Mouse (Mus musculus): ENCODE results near the gene Adam15. TPM values are rescaled to one million over a fixed set of nuclear protein-coding genes. Genes with fewer than 3 reads are reported as not detected.

The Adam15 gene
- total RNA-seq, 2 experiments from 2014 or later = 56.3 to 87.6 TPM

- DNase-seq (ENCODE audit: low spot score in 2 of 2) = no peak
Measured at GRCm38 (mm10) chr3:89355512-89355902, 5.7 kb upstream of the Adam15 start.

- DNase-seq (ENCODE audit: low spot score in 2 of 2) = peak; percentile 90 to 94
Measured at GRCm38 (mm10) chr3:89354816-89355511, 5.2 kb upstream of the Adam15 start.

DNA sequence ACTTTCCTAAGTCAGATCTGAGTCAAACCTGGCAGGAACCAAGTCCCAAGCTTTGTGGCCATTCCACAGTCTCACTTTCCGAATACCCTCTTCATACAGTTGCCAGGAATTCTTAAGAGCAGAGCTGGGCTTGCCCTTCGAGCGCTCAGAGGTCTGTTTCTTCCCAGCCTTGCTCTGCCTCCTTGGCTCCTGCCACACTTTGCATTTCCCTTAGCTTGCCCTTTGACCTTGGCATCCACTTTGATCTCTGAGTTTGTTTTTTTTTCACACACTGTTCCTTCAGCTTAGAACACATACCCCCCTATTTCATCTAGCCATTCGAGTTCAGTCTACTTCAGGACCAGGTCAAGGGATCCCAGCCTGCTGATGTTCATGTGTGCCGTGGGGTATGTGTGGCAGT lies 1.5 kb upstream of the Adam15 start:
- no peak for DNase-seq (ENCODE audit: low spot score in 2 of 2)

DNA sequence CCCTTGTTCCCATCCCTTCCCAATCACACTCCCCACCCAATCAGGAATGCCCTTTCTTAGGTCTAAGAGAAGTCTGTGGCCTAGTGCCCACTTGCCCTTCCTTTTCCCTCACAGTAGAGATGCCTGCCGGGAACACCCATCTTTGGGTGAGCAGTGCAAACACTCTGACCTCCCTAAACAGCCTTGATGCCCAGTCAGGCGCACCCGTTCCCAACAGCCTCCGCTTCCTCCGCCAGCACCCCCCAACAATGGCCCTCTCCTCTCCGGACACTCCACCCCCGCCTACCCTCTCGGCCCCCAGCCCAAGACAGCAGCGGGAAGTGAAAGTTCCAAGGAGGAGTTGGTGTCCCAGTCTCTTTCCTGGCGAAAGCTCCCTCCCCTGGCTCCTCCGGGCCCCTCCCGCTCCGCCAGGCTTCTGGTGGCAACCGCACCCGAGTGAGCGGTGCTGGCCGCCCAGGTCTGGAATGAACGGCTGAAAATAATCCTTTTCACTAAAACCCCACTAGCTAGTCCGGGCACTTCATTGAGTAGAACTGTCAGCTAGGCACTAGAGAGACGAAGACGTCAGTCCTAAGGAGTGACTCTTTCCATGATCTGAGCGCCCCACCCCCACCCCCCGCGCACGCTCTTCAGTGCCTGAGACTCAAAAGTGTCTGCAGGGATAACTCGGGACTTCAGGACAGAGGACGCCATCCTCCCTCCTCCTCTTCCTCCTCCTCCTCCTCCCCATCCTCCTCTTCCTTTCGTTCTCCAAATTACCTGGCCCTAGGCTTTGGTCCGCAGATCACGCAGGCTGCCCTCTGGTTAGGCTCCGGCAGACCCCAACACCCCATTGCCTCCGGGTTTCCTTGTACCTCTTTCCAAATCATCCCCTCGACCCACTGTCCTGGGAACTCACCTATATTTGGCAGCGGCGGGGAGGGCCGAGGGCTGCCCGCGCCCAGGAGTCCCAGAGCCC lies 606 bp downstream of the Adam15 start:
- DNase-seq (ENCODE audit: low spot score in 2 of 2) = peak; percentile 50 to 59

DNA sequence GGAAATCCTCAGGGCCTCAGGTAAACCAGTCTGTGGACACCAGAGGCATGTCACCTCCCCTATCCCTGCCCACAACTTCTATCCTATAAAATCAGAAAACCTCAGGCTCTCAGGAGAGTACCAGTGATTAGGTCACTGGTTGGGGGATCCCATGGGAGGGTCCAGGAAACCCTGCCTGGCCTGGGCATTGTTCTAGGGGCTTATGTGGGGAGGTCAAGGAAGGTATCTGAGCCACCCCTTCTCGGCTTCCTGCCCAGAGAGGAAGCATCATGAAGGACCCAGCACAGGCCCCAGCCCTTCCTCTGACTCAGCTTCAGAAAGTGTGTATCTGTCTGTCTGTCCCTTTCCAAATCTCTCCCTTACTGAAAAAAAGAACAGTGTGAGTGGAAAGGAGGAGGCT lies 1.9 kb downstream of the Adam15 start:
- DNase-seq (ENCODE audit: low spot score in 2 of 2) = no peak

DNA sequence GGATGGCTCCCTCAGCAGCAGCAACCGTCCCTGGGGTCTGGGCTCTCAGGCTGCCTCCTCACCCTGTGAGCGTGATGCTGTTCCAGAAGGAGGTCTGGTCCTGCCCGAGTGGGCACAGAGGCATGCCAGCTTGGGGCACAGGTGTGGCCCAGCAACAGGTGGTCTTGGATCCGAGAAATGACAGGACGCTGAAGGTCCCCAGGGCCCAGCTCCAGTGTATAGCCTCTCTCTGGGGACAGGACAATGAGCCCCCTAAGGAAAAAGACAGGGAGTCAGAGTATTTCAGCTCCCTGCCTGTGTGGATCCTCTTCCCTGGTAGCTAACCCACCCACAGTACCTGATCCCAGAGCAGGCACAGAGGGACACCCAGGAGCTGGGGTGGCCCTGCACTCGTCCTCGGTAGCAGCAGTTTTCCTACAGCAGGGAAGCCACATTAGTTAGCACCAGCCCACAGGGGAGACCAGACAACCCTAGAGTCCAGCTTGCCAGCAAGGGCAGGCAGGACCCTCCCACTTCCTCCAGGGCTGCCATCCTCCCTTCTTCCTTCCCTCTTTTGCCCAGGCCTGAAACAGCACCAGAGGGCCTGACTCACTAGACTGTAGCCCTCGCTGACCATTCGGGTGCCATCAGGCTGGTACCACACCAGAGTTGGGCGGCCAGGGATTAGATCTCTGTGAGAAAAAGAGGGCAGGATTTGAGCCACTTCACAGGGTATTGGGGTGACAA lies 2.8 kb downstream of the Adam15 start:
- DNase-seq (ENCODE audit: low spot score in 2 of 2) = no peak

GRCm38 (mm10) chr3:89343279-89343678 lies 6.5 kb downstream of the Adam15 start:
- no peak for DNase-seq (ENCODE audit: low spot score in 2 of 2)

- no peak for DNase-seq (ENCODE audit: low spot score in 2 of 2)
Measured at GRCm38 (mm10) chr3:89341794-89342193, 8.0 kb downstream of the Adam15 start.

GRCm38 (mm10) chr3:89340465-89340864 lies 9.3 kb downstream of the Adam15 start:
- peak; percentile 77 to 79 for DNase-seq (ENCODE audit: low spot score in 2 of 2)

DNA sequence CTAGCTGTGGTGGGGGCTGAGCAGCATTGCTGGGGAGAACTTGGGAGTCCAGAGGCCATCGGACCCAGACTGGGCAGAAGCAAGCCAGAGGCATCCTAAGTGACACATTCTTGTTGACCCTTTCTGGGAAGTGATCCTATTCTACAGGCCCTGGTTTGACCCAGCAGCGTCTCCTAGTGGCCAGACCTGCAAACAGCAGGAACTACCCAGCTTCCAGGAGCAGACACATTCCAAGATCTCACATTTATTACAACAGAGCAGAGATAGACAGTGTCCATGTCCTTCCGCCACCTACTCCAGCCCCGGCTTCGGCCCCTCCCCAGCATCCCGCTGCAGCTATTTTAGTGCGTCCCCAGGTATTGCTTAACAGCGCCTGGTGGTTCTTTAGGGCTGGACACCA lies 10.4 kb downstream of the Adam15 start:
- DNase-seq (ENCODE audit: low spot score in 2 of 2) = peak; percentile 65 to 69

GRCm38 (mm10) chr3:89337721-89338578 lies 11.8 kb downstream of the Adam15 start, which contains the start of gene Efna4:
Gene Efna4 (minus strand): TSS chr3:89338028.
- peak in 1 of 2 experiments; percentile 39 for DNase-seq (ENCODE audit: low spot score in 2 of 2)

DNA sequence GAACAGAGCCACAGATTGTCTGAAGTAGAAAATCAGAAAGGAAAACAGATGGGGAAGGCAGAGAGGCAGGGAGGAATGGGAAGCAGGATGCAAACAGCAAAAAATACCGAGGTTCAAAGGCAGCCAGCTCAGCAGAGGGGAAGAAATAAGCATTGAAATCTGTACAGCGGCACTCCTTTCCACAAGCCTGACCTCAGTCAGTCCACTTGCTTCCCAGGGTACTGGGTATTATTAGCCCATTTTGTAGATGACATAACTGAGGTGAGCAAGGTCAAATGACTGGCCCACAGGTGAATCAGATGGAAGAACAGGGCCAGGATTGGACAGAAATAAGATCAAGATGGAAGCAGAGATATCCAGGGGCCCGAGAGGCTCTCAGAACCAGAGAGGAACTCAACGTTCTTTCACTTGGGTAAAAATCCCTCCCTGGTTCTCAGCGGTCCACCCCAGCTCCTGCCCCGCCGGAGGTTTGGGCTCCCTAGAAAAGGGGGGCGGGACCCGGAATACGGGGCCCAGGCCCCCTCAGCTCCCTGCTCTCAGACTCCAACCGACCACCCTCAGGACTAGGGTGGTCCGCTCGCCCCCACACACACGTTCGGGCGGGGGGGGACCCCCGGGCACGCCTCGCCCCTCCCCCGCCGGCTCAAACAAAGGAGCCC lies 12.6 kb downstream of the Adam15 start:
- DNase-seq (ENCODE audit: low spot score in 2 of 2) = no peak

- no peak for DNase-seq (ENCODE audit: low spot score in 2 of 2)
Measured at GRCm38 (mm10) chr3:89336529-89336928, 13.3 kb downstream of the Adam15 start.

- DNase-seq (ENCODE audit: low spot score in 2 of 2) = no peak
Measured at GRCm38 (mm10) chr3:89333053-89333452, 16.7 kb downstream of the Adam15 start.

- DNase-seq (ENCODE audit: low spot score in 2 of 2) = no peak
Measured at GRCm38 (mm10) chr3:89332476-89332875, 17.3 kb downstream of the Adam15 start.

- DNase-seq (ENCODE audit: low spot score in 2 of 2) = no peak
Measured at GRCm38 (mm10) chr3:89332013-89332412, 17.8 kb downstream of the Adam15 start.

GRCm38 (mm10) chr3:89331561-89331960 lies 18.2 kb downstream of the Adam15 start:
- no peak for DNase-seq (ENCODE audit: low spot score in 2 of 2)

DNA sequence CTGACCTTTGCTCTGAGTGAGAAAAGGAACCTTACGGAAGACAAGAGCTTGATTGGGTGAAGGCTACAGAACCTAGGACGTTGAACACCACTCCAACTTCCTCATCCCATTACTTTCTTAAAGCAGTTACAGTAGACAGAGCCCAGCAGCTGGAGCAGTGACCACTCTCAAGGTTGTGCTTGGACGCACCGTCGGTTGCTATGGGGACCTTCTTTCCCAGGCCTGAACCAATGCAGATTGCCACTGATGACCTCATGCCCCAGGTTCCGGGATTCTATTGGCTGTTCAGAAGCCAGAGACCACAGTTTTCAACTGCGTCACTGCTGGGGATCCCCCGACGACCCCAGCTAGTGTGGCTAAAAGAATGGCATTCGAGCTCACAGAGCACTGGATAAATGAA lies 18.8 kb downstream of the Adam15 start:
- DNase-seq (ENCODE audit: low spot score in 2 of 2) = no peak

GRCm38 (mm10) chr3:89330346-89330745 lies 19.4 kb downstream of the Adam15 start:
- DNase-seq (ENCODE audit: low spot score in 2 of 2) = no peak

DNA sequence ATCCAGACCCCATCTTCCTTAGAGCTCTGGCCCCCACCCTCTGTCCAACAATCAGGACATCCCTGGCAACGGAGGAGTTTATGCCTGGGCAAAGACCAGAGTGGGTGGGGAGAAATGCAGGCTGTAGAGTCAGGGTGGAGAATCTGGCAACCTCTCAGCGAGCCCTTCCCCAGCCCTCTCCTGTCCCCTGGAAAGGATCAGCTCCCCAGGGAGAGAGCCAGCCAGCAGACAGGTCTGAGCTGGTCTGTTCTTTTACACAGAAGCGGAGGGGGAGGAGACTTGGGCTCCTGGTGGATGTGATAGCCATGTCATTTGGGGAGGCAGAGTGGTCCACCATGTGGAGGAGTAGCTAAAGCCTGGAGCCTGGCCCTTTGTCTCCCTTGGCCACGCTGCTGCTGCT lies 21.2 kb downstream of the Adam15 start:
- DNase-seq (ENCODE audit: low spot score in 2 of 2) = no peak

All from adrenal gland, adult 18-20 months (tissue).